Mouse (Mus musculus) heart, postnatal 0 days (tissue): ENCODE data around the gene Ric3.
"Not testable (repeated sequence)": the region's sequence is repeated elsewhere in the genome, so short reads cannot be mapped to it uniquely, and the experiment has no call there.

Experiments
- CTCF ChIP-seq: IDR thresholded peaks from 2 replicates; pipeline ENCODE4 v1.5.1; 2016; ENCODE audit warnings: antibody characterized with exemption, control low read depth, low read depth
- EP300 ChIP-seq: IDR thresholded peaks from 2 replicates; pipeline ENCODE4 v1.6.1; 2016; ENCODE audit warnings: antibody characterized with exemption, low read depth

DNA sequence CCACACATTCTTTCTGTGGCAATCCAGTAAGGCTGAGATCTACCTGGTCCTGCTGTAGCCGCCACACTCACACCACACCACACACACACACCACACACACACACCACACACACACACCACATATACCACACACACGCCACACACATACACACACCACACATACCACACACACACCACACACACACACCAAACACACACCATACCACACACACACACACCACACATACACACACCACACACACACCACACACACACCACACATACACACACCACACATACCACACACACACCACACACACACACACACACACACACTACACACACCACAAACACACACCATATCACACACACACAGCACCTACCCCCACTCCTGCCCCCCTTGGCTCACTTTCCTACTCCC is 8.2 kb upstream of the Ric3 start:
- not testable (repeated sequence) for TF ChIP-seq CTCF, EP300
